Mouse (Mus musculus): ENCODE measurements at regions not wholly inside any gene's neighbourhood (a gene's known extent, or its start where the extent isn't known, plus 50 kb on each side); places are given as distances from the start of the nearest gene placed in this dataset.

- intact Hi-C loops (cut with DNase I) = no loop called here
Observed at GRCm38 (mm10) chr1:186444701-186445131, 261.1 kb downstream of the Tgfb2 start.

- intact Hi-C loops (cut with DNase I) = no loop called here
Observed at GRCm38 (mm10) chr1:186442160-186442559, 263.6 kb downstream of the Tgfb2 start.

GRCm38 (mm10) chr1:186435336-186435972 is 270.3 kb downstream of the Tgfb2 start:
- intact Hi-C loops (cut with DNase I) = no loop called here

- intact Hi-C loops (cut with DNase I) = no loop called here
Observed at GRCm38 (mm10) chr1:186434782-186435181, 271.0 kb downstream of the Tgfb2 start.

- intact Hi-C loops (cut with DNase I) = no loop called here
Observed at GRCm38 (mm10) chr1:186434007-186434406, 271.8 kb downstream of the Tgfb2 start.

GRCm38 (mm10) chr1:186433169-186433665 is 272.6 kb downstream of the Tgfb2 start:
- intact Hi-C loops (cut with DNase I) = no loop called here

- intact Hi-C loops (cut with DNase I) = no loop called here
Observed at GRCm38 (mm10) chr1:186425421-186425820, 280.4 kb downstream of the Tgfb2 start.

- intact Hi-C loops (cut with DNase I) = no loop called here
Observed at GRCm38 (mm10) chr1:186424084-186424483, 281.7 kb downstream of the Tgfb2 start.

GRCm38 (mm10) chr1:186417101-186417500 is 288.7 kb downstream of the Tgfb2 start:
- intact Hi-C loops (cut with DNase I) = no loop called here

GRCm38 (mm10) chr1:186415321-186415720 is 290.5 kb downstream of the Tgfb2 start:
- intact Hi-C loops (cut with DNase I) = no loop called here

- intact Hi-C loops (cut with DNase I) = no loop called here
Observed at GRCm38 (mm10) chr1:186413886-186414245, 291.9 kb downstream of the Tgfb2 start.

- intact Hi-C loops (cut with DNase I) = no loop called here
Observed at GRCm38 (mm10) chr1:186413064-186413885, 292.5 kb downstream of the Tgfb2 start.

- intact Hi-C loops (cut with DNase I) = no loop called here
Observed at GRCm38 (mm10) chr1:186412296-186412695, 293.5 kb downstream of the Tgfb2 start.

- intact Hi-C loops (cut with DNase I) = no loop called here
Observed at GRCm38 (mm10) chr1:186408986-186409441, 291.9 kb upstream of the Lyplal1 start.

GRCm38 (mm10) chr1:186407656-186408055 is 290.5 kb upstream of the Lyplal1 start:
- intact Hi-C loops (cut with DNase I) = no loop called here

- intact Hi-C loops (cut with DNase I) = no loop called here
Observed at GRCm38 (mm10) chr1:186405693-186406092, 288.6 kb upstream of the Lyplal1 start.

GRCm38 (mm10) chr1:186399762-186400161 is 282.7 kb upstream of the Lyplal1 start:
- intact Hi-C loops (cut with DNase I) = no loop called here

GRCm38 (mm10) chr1:186393005-186393404 is 275.9 kb upstream of the Lyplal1 start:
- intact Hi-C loops (cut with DNase I) = loop anchor here (2.0 kb wide), 1 partner anchor 320 kb away; no protein-coding TSS in a partner anchor

GRCm38 (mm10) chr1:186384440-186384839 is 267.3 kb upstream of the Lyplal1 start:
- intact Hi-C loops (cut with DNase I) = no loop called here

- intact Hi-C loops (cut with DNase I) = no loop called here
Observed at GRCm38 (mm10) chr1:186383453-186383852, 266.3 kb upstream of the Lyplal1 start.

- intact Hi-C loops (cut with DNase I) = no loop called here
Observed at GRCm38 (mm10) chr1:186383006-186383405, 265.9 kb upstream of the Lyplal1 start.
